Mouse (Mus musculus): ENCODE results near the gene Gp1bb. TPM values are rescaled to one million over a fixed set of nuclear protein-coding genes. Genes with fewer than 3 reads are reported as not detected.
A peak's percentile ranks its signal among the peaks of the same experiment; 100 is the strongest.

Gene Gp1bb
- polyA plus RNA-seq, 1 experiment from 2014 or later = 3.8 TPM

DNA sequence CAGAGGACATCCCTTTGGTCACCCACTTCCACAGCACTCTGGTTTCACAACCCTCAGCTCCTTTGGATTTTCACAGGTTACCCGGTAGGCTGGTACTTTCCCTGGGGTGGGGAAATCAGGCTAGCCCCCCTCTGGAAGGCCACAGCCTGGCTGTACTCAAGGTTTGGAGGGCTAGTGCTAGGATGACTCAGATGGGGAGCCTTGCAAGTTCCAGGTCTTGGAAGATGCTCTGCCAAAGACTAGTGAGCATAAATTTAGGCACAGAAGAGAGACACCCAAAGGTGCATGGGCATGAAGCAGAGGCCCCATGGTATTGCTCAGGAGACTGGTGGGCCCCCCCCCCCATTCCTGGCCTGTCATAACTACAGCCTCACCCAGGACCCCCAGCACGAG lies 6.7 kb upstream of the Gp1bb start:
- H3K4me1 ChIP-seq (ENCODE audit: insufficient read depth) = peaks cover 15% of the 10 kb centered on the region
- H3K4me2 ChIP-seq = peak overlapping the region; percentile 88
- no peak overlapping the region for H3K27ac ChIP-seq (ENCODE audit: low read depth)
- 29% methylated on average over 2 of the region's 2 CpGs for WGBS
- TF ChIP-seq CTCF (IDR thresholded peaks at IDR 0.05; ENCODE audit: low read depth) = no peak
- 0 out of 2 replicates have a peak, but pooled peaks cover 8% of the 10 kb centered on the region for H3K36me3 ChIP-seq (ENCODE audit: insufficient read depth)
- ATAC-seq (ENCODE audit: insufficient read depth) (no peak; the same call in 1 of the 2 replicates), DNase-seq (no peak)
- H3K27me3 ChIP-seq (ENCODE audit: insufficient read depth, low read length) = peaks cover 40% of the 10 kb centered on the region
- H3K9me3 ChIP-seq (ENCODE audit: low read depth, low read length) = no peaks in the 10 kb centered on the region
- H3K9ac ChIP-seq = peak overlapping the region; percentile 73
- H3K4me3 ChIP-seq (ENCODE audit: low read depth, low read length) = peak overlapping the region; percentile 74

DNA sequence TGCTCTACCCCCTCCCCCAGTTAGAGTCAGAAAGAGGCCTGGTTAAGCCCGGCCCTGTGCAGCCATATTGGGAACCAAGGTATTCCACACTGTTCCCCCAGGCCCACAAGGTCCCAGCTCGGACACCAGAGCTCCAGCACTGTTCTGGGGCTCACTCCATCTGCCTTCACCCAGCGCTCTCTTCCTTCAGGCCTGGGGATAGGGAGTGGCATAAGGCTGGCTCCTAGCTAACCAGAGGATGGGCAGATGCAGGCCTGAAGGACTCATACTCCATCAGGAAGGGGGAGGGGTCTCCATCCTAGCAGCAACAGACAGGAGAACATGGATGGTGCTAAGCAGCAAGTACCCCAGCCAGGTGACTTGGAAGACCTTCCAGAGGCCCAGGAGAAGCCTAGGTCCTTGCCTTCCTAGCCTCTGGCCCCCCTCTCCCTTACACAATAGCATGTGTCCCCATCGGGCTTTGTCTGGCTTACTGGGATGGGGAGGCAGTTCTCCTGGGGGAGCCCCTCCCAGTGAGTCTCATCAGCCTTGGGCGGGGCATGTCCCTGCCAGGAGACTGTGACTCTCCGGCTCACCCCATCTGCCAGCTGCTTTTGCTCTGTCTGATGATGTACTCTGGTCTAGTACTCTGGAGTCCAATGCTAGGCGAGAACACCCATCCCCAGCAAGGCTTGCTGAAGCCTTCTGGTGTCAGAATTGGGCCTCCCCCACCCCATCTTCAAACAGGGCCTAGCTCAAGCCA lies 6.2 kb upstream of the Gp1bb start:
- H3K27ac ChIP-seq (ENCODE audit: low read depth) = no peak overlapping the region
- DNase-seq = no peak
- no peak for ATAC-seq (ENCODE audit: insufficient read depth)
- peaks cover 46% of the 10 kb centered on the region for H3K27me3 ChIP-seq (ENCODE audit: insufficient read depth, low read length)
- WGBS = 60% methylated on average over 7 of the region's 7 CpGs
- H3K9me3 ChIP-seq (ENCODE audit: low read depth, low read length) = no peaks in the 10 kb centered on the region
- H3K9ac ChIP-seq = peak overlapping the region; percentile 73
- 0 out of 2 replicates have a peak, but pooled peaks cover 13% of the 10 kb centered on the region for H3K36me3 ChIP-seq (ENCODE audit: insufficient read depth)
- peak overlapping the region; percentile 88 for H3K4me2 ChIP-seq
- H3K4me3 ChIP-seq (ENCODE audit: low read depth, low read length) = peak overlapping the region; percentile 74
- no peak for TF ChIP-seq CTCF (IDR thresholded peaks at IDR 0.05; ENCODE audit: low read depth)
- peaks cover 15% of the 10 kb centered on the region for H3K4me1 ChIP-seq (ENCODE audit: insufficient read depth)

DNA sequence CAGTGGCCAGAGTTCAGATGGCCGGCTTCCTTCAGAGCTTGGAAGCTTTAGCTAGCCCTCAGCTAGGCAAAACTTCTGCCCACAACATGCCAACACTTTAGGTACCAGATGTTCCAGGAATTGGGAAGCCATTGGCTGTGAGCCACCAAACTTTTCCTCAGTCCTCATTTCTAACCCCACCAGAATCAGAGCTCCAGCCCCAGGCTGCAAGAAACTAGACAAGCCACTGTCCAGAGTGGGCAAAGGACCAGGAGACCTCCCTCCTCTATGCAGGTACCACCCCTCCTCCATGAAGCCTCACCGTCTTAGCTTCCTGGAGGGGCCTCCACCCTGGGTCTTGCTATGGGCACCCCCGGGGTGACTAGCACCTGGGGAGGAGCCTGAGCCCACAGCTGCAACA lies 5.0 kb upstream of the Gp1bb start:
- Histone ChIP-seq H3K4me1 (ENCODE audit: insufficient read depth) (peaks cover 15% of the 10 kb centered on the region), H3K4me3 (ENCODE audit: low read depth, low read length) (0 out of 2 replicates have a peak overlapping the region, but pooled peaks have one; percentile 48), H3K27ac (ENCODE audit: low read depth) (no peak overlapping the region), H3K9ac (no peak overlapping the region), H3K9me3 (ENCODE audit: low read depth, low read length) (no peaks in the 10 kb centered on the region), H3K36me3 (ENCODE audit: insufficient read depth) (peaks cover 25% of the 10 kb centered on the region; the same call in 1 of the 2 replicates), H3K4me2 (peak overlapping the region; percentile 90), H3K27me3 (ENCODE audit: insufficient read depth, low read length) (peaks cover 58% of the 10 kb centered on the region)
- TF ChIP-seq CTCF (IDR thresholded peaks at IDR 0.05; ENCODE audit: low read depth) = no peak
- no peak for DNase-seq
- WGBS = 49% methylated on average over 3 of the region's 3 CpGs
- ATAC-seq (ENCODE audit: insufficient read depth) = no peak

DNA sequence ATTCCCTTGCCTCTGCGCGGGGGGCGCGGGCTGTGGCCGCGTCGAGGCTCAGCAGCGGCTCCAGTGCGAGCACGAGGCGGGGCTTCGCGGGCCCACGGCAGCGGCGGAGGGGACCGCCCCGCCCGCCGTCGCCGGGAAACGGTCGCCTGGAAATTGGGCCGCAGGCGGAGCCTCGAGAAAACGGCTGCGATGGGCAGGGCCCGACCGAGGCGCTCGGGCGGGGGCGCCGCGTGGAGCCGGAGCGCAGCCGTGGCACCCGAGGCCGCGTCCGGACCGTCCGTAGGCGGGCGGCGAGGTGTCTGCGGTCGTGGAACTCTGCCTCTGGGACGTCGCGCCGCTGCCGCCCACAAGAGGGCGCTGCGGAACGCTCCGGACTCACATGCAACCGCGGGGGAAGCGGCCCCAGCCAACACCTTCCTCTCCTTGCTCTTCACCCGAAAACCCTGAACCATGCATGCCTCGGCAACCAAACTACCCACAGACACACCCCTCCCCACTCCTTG lies 4.2 kb upstream of the Gp1bb start, which contains the start of gene Gm49601:
TSS of gene Gm49601 (minus strand) at position 52 of the 503 bp plus-strand sequence.
- peak; percentile 89 for DNase-seq

DNA sequence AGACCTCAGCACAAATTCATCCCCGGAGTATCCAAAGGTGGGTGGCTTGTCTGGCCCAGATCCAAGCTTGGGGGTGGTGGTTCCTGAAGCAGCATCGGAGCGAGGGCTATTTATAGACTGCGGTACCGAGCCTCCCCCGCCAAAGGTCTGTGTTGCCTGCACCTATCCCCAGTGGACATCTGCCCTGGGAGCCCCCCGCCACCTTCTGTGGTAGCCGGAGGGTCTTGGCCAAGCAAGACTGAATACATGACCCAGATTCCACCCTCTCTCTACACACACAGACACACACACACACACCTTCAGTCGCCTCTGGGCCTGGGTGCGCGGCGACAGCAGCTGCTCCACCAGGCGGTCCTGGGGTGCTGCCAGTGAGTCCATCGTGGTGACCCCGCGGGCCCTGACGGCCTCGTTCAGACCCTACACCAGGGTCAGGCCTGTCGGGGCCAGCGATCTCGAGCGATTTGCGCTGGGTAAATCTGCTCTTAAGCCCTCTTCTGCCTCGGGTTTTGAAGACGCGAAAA lies 3.6 kb upstream of the Gp1bb start:
- WGBS = 16% methylated on average over 26 of the region's 26 CpGs
- ATAC-seq (ENCODE audit: insufficient read depth) (0 out of 2 replicates have a peak, but pooled peaks have one; percentile 0), DNase-seq (no peak)
- peak overlapping the region; percentile 54 for H3K9ac ChIP-seq
- no peak overlapping the region for H3K27ac ChIP-seq (ENCODE audit: low read depth)
- TF ChIP-seq CTCF (IDR thresholded peaks at IDR 0.05; ENCODE audit: low read depth) = no peak
- H3K4me2 ChIP-seq = peak overlapping the region; percentile 90
- peaks cover 71% of the 10 kb centered on the region for H3K27me3 ChIP-seq (ENCODE audit: insufficient read depth, low read length)
- H3K4me1 ChIP-seq (ENCODE audit: insufficient read depth) = peaks cover 17% of the 10 kb centered on the region
- H3K9me3 ChIP-seq (ENCODE audit: low read depth, low read length) = no peaks in the 10 kb centered on the region
- peak overlapping the region; percentile 48 for H3K4me3 ChIP-seq (ENCODE audit: low read depth, low read length)
- H3K36me3 ChIP-seq (ENCODE audit: insufficient read depth) = peaks cover 26% of the 10 kb centered on the region; the same call in 1 of the 2 replicates

More for the DNA sequence above, 4.2 kb upstream of the Gp1bb start, which contains the start of gene Gm49601:
- Histone ChIP-seq H3K4me2 (peak within 1 kb of the TSS; percentile 90), H3K27ac (ENCODE audit: low read depth) (no peak within 1 kb of the TSS), H3K36me3 (ENCODE audit: insufficient read depth) (peaks cover 26% of the 10 kb centered on the region; the same call in 1 of the 2 replicates), H3K27me3 (ENCODE audit: insufficient read depth, low read length) (peaks cover 65% of the 10 kb centered on the region), H3K4me1 (ENCODE audit: insufficient read depth) (peaks cover 15% of the 10 kb centered on the region), H3K9ac (peak within 1 kb of the TSS; percentile 54), H3K4me3 (ENCODE audit: low read depth, low read length) (peak within 1 kb of the TSS; percentile 48), H3K9me3 (ENCODE audit: low read depth, low read length) (no peaks in the 10 kb centered on the region)
- peak; percentile 88 for TF ChIP-seq CTCF (IDR thresholded peaks at IDR 0.05; ENCODE audit: low read depth)
- ATAC-seq (ENCODE audit: insufficient read depth) = peak; percentile 28
- under 1% methylated on average over 52 of the region's 65 CpGs for WGBS

DNA sequence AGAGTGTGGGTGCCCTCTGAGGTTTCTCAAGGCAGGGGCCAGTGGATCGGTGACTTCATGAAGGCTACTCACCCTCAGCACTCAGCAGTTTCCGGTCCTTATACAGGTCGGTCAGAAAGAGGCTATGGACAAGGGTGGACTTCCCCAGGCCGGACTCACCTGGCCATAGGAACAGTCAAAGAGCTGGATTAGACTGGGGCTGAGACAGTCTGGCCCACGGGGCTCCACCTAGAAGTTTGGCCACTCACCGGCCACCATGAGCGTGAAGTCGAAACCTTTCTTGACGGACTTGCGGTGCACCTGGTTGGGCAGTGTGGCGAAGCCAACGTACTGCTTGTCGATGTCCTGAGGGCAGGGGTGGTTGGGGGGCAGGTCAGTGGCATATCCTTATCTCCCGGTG lies 2.9 kb upstream of the Gp1bb start:
- DNase-seq = no peak

DNA sequence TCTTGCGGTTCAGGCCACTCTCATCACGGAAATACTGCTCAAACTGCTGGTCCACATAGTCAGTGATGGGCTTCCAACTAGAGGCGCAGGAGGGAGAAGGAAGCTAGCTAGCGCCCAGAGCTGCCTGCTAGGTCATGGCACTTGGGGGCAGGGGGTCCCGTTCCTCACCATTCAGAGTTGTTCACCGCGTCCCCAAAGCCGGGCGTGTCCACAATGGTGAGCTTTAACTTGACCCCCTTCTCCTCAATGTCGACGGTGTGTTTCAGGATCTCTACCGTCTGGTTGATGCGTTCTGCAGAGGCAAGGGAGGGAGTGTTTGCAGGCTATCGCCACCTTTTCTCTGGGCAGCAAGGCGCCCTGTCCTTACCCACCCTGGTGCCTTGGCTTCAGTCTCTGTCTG lies 2.4 kb upstream of the Gp1bb start:
- peaks cover 26% of the 10 kb centered on the region; the same call in 1 of the 2 replicates for H3K36me3 ChIP-seq (ENCODE audit: insufficient read depth)
- peaks cover 83% of the 10 kb centered on the region for H3K27me3 ChIP-seq (ENCODE audit: insufficient read depth, low read length)
- 54% methylated on average over 15 of the region's 15 CpGs for WGBS
- ATAC-seq (ENCODE audit: insufficient read depth) = no peak
- H3K9ac ChIP-seq = no peak overlapping the region
- no peak for TF ChIP-seq CTCF (IDR thresholded peaks at IDR 0.05; ENCODE audit: low read depth)
- H3K4me1 ChIP-seq (ENCODE audit: insufficient read depth) = peaks cover 17% of the 10 kb centered on the region
- H3K9me3 ChIP-seq (ENCODE audit: low read depth, low read length) = no peaks in the 10 kb centered on the region
- no peak overlapping the region for H3K27ac ChIP-seq (ENCODE audit: low read depth)
- no peak for DNase-seq
- no peak overlapping the region for H3K4me2 ChIP-seq
- no peak overlapping the region for H3K4me3 ChIP-seq (ENCODE audit: low read depth, low read length)

More for the DNA sequence above, 2.9 kb upstream of the Gp1bb start:
- 61% methylated on average over 14 of the region's 14 CpGs for WGBS
- H3K9me3 ChIP-seq (ENCODE audit: low read depth, low read length) = no peaks in the 10 kb centered on the region
- H3K27me3 ChIP-seq (ENCODE audit: insufficient read depth, low read length) = peaks cover 79% of the 10 kb centered on the region
- no peak for TF ChIP-seq CTCF (IDR thresholded peaks at IDR 0.05; ENCODE audit: low read depth)
- H3K4me3 ChIP-seq (ENCODE audit: low read depth, low read length) = no peak overlapping the region
- ATAC-seq (ENCODE audit: insufficient read depth) = no peak
- H3K4me2 ChIP-seq = no peak overlapping the region
- peaks cover 17% of the 10 kb centered on the region for H3K4me1 ChIP-seq (ENCODE audit: insufficient read depth)
- H3K27ac ChIP-seq (ENCODE audit: low read depth) = no peak overlapping the region
- H3K36me3 ChIP-seq (ENCODE audit: insufficient read depth) = peaks cover 26% of the 10 kb centered on the region; the same call in 1 of the 2 replicates
- H3K9ac ChIP-seq = no peak overlapping the region
